Mouse (Mus musculus): ENCODE data around the gene Tent5b. TPM values are rescaled to one million over a fixed set of nuclear protein-coding genes. Genes with fewer than 3 reads are reported as not detected.

Gene Tent5b
- 0.39 and 0.45 TPM in 2 replicates for polyA plus RNA-seq (2014; fragmentation: Nextera tagmentation; extraction: Ambion mirVana)

GRCm38 (mm10) chr4:133479458-133480184 lies at the start of gene Tent5b:
Gene Tent5b (plus strand): TSS chr4:133480132.
- peak; percentile 97 for ATAC-seq (ENCODE audit: insufficient number of reproducible peaks, insufficient read depth, low FRiP score, low read depth)
- Histone ChIP-seq H3K27ac (ENCODE audit: low read length) (no peak within 1 kb of the TSS), H3K4me1 (ENCODE audit: control insufficient read depth, insufficient read depth, low read length) (peaks cover 9% of the 10 kb centered on the region), H3K4me2 (replicated peaks; ENCODE audit: low read depth, low read length) (peak within 1 kb of the TSS; percentile 52), H3K9me3 (ENCODE audit: control insufficient read depth, low read depth, low read length) (no peaks in the 10 kb centered on the region), H3K4me3 (ENCODE audit: low read depth, low read length) (peak within 1 kb of the TSS; percentile 39), H3K36me3 (ENCODE audit: control insufficient read depth, insufficient read depth, low read length) (no peaks in the 10 kb centered on the region), H3K9ac (replicated peaks; ENCODE audit: low read depth, low read length) (0 out of 2 replicates have a peak within 1 kb of the TSS, but pooled peaks have one; percentile 18), H3K27me3 (ENCODE audit: control insufficient read depth, insufficient read depth, low read length) (peaks cover 14% of the 10 kb centered on the region; the same call in 1 of the 2 replicates)
- WGBS, result 4% methylated on average over 29 of the region's 29 CpGs

- H3K27me3 ChIP-seq (ENCODE audit: control insufficient read depth, insufficient read depth, low read length), result no peaks in the 10 kb centered on the region
- H3K36me3 ChIP-seq (ENCODE audit: control insufficient read depth, insufficient read depth, low read length), result no peaks in the 10 kb centered on the region
- H3K9me3 ChIP-seq (ENCODE audit: control insufficient read depth, low read depth, low read length), result no peaks in the 10 kb centered on the region
- no peak overlapping the region for H3K27ac ChIP-seq (ENCODE audit: low read length)
- 87% methylated on average over 6 of the region's 6 CpGs for WGBS
- H3K4me1 ChIP-seq (ENCODE audit: control insufficient read depth, insufficient read depth, low read length), result no peaks in the 10 kb centered on the region
- no peak overlapping the region for H3K4me3 ChIP-seq (ENCODE audit: low read depth, low read length)
- H3K4me2 ChIP-seq (replicated peaks; ENCODE audit: low read depth, low read length), result no peak overlapping the region
- ATAC-seq (ENCODE audit: insufficient number of reproducible peaks, insufficient read depth, low FRiP score, low read depth), result no peak
- H3K9ac ChIP-seq (replicated peaks; ENCODE audit: low read depth, low read length), result no peak overlapping the region
Measured at GRCm38 (mm10) chr4:133431508-133431907, 48.4 kb upstream of the Tent5b start.

GRCm38 (mm10) chr4:133432560-133433171 lies 47.3 kb upstream of the Tent5b start:
- no peak overlapping the region for H3K9ac ChIP-seq (replicated peaks; ENCODE audit: low read depth, low read length)
- H3K27me3 ChIP-seq (ENCODE audit: control insufficient read depth, insufficient read depth, low read length), result no peaks in the 10 kb centered on the region
- no peaks in the 10 kb centered on the region for H3K9me3 ChIP-seq (ENCODE audit: control insufficient read depth, low read depth, low read length)
- no peak overlapping the region for H3K27ac ChIP-seq (ENCODE audit: low read length)
- H3K4me1 ChIP-seq (ENCODE audit: control insufficient read depth, insufficient read depth, low read length), result no peaks in the 10 kb centered on the region
- no peak for ATAC-seq (ENCODE audit: insufficient number of reproducible peaks, insufficient read depth, low FRiP score, low read depth)
- no peak overlapping the region for H3K4me3 ChIP-seq (ENCODE audit: low read depth, low read length)
- 19% methylated on average over 17 of the region's 17 CpGs for WGBS
- no peaks in the 10 kb centered on the region for H3K36me3 ChIP-seq (ENCODE audit: control insufficient read depth, insufficient read depth, low read length)
- 0 out of 2 replicates have a peak overlapping the region, but pooled peaks have one; percentile 15 for H3K4me2 ChIP-seq (replicated peaks; ENCODE audit: low read depth, low read length)

- Histone ChIP-seq H3K4me1 (ENCODE audit: control insufficient read depth, insufficient read depth, low read length) (peaks cover 18% of the 10 kb centered on the region), H3K9me3 (ENCODE audit: control insufficient read depth, low read depth, low read length) (no peaks in the 10 kb centered on the region), H3K36me3 (ENCODE audit: control insufficient read depth, insufficient read depth, low read length) (no peaks in the 10 kb centered on the region), H3K4me2 (replicated peaks; ENCODE audit: low read depth, low read length) (no peak overlapping the region), H3K27me3 (ENCODE audit: control insufficient read depth, insufficient read depth, low read length) (no peaks in the 10 kb centered on the region), H3K9ac (replicated peaks; ENCODE audit: low read depth, low read length) (no peak overlapping the region), H3K4me3 (ENCODE audit: low read depth, low read length) (no peak overlapping the region), H3K27ac (ENCODE audit: low read length) (no peak overlapping the region)
- no peak for ATAC-seq (ENCODE audit: insufficient number of reproducible peaks, insufficient read depth, low FRiP score, low read depth)
- 88% methylated on average over 11 of the region's 11 CpGs for WGBS
Measured at GRCm38 (mm10) chr4:133435921-133436320, 44.0 kb upstream of the Tent5b start.

GRCm38 (mm10) chr4:133439460-133440376 lies 40.2 kb upstream of the Tent5b start:
- H3K27ac ChIP-seq (ENCODE audit: low read length), result peak overlapping the region; percentile 95
- H3K36me3 ChIP-seq (ENCODE audit: control insufficient read depth, insufficient read depth, low read length), result no peaks in the 10 kb centered on the region
- peak; percentile 87; the same call in 1 of the 2 replicates for ATAC-seq (ENCODE audit: insufficient number of reproducible peaks, insufficient read depth, low FRiP score, low read depth)
- H3K4me2 ChIP-seq (replicated peaks; ENCODE audit: low read depth, low read length), result peak overlapping the region; percentile 38
- peaks cover 18% of the 10 kb centered on the region for H3K4me1 ChIP-seq (ENCODE audit: control insufficient read depth, insufficient read depth, low read length)
- peak overlapping the region; percentile 28; the same call in 1 of the 2 replicates for H3K9ac ChIP-seq (replicated peaks; ENCODE audit: low read depth, low read length)
- 6% methylated on average over 17 of the region's 17 CpGs for WGBS
- no peaks in the 10 kb centered on the region for H3K9me3 ChIP-seq (ENCODE audit: control insufficient read depth, low read depth, low read length)
- no peak overlapping the region for H3K4me3 ChIP-seq (ENCODE audit: low read depth, low read length)
- H3K27me3 ChIP-seq (ENCODE audit: control insufficient read depth, insufficient read depth, low read length), result no peaks in the 10 kb centered on the region

- Histone ChIP-seq H3K4me3 (ENCODE audit: low read depth, low read length) (no peak overlapping the region), H3K4me2 (replicated peaks; ENCODE audit: low read depth, low read length) (peak overlapping the region; percentile 38), H3K27me3 (ENCODE audit: control insufficient read depth, insufficient read depth, low read length) (no peaks in the 10 kb centered on the region), H3K36me3 (ENCODE audit: control insufficient read depth, insufficient read depth, low read length) (no peaks in the 10 kb centered on the region), H3K4me1 (ENCODE audit: control insufficient read depth, insufficient read depth, low read length) (peaks cover 18% of the 10 kb centered on the region), H3K9me3 (ENCODE audit: control insufficient read depth, low read depth, low read length) (no peaks in the 10 kb centered on the region), H3K9ac (replicated peaks; ENCODE audit: low read depth, low read length) (no peak overlapping the region; the same call in 1 of the 2 replicates), H3K27ac (ENCODE audit: low read length) (peak overlapping the region; percentile 95)
- WGBS, result 5% methylated on average over 6 of the region's 6 CpGs
- peak; percentile 47; the same call in 1 of the 2 replicates for ATAC-seq (ENCODE audit: insufficient number of reproducible peaks, insufficient read depth, low FRiP score, low read depth)
Measured at GRCm38 (mm10) chr4:133440377-133440795, 39.5 kb upstream of the Tent5b start.

- H3K9me3 ChIP-seq (ENCODE audit: control insufficient read depth, low read depth, low read length), result no peaks in the 10 kb centered on the region
- peaks cover 18% of the 10 kb centered on the region for H3K4me1 ChIP-seq (ENCODE audit: control insufficient read depth, insufficient read depth, low read length)
- no peak for ATAC-seq (ENCODE audit: insufficient number of reproducible peaks, insufficient read depth, low FRiP score, low read depth)
- no peak overlapping the region for H3K4me3 ChIP-seq (ENCODE audit: low read depth, low read length)
- H3K9ac ChIP-seq (replicated peaks; ENCODE audit: low read depth, low read length), result no peak overlapping the region
- 57% methylated on average over 3 of the region's 3 CpGs for WGBS
- no peaks in the 10 kb centered on the region for H3K27me3 ChIP-seq (ENCODE audit: control insufficient read depth, insufficient read depth, low read length)
- H3K4me2 ChIP-seq (replicated peaks; ENCODE audit: low read depth, low read length), result no peak overlapping the region
- no peak overlapping the region for H3K27ac ChIP-seq (ENCODE audit: low read length)
- no peaks in the 10 kb centered on the region for H3K36me3 ChIP-seq (ENCODE audit: control insufficient read depth, insufficient read depth, low read length)
Measured at GRCm38 (mm10) chr4:133442194-133442593, 37.7 kb upstream of the Tent5b start.

GRCm38 (mm10) chr4:133443085-133443484 lies 36.8 kb upstream of the Tent5b start:
- no peak for ATAC-seq (ENCODE audit: insufficient number of reproducible peaks, insufficient read depth, low FRiP score, low read depth)
- no peak overlapping the region for H3K9ac ChIP-seq (replicated peaks; ENCODE audit: low read depth, low read length)

More at GRCm38 (mm10) chr4:133443085-133443484, 36.8 kb upstream of the Tent5b start:
- H3K9me3 ChIP-seq (ENCODE audit: control insufficient read depth, low read depth, low read length), result no peaks in the 10 kb centered on the region
- peaks cover 17% of the 10 kb centered on the region for H3K4me1 ChIP-seq (ENCODE audit: control insufficient read depth, insufficient read depth, low read length)
- no peak overlapping the region for H3K4me2 ChIP-seq (replicated peaks; ENCODE audit: low read depth, low read length)
- no peaks in the 10 kb centered on the region for H3K27me3 ChIP-seq (ENCODE audit: control insufficient read depth, insufficient read depth, low read length)
- H3K27ac ChIP-seq (ENCODE audit: low read length), result peak overlapping the region; percentile 11; the same call in 1 of the 2 replicates
- H3K4me3 ChIP-seq (ENCODE audit: low read depth, low read length), result no peak overlapping the region
- WGBS, result 75% methylated on average over 5 of the region's 5 CpGs
- no peaks in the 10 kb centered on the region for H3K36me3 ChIP-seq (ENCODE audit: control insufficient read depth, insufficient read depth, low read length)

All from stomach, embryonic 14.5 days (tissue).